Mouse (Mus musculus): ENCODE results near the gene Clint1. TPM values are rescaled to one million over a fixed set of nuclear protein-coding genes. Genes with fewer than 3 reads are reported as not detected.

Gene Clint1
- polyA plus RNA-seq, 1 experiment from 2014 or later: 37.3 TPM

- H3K36me3 ChIP-seq (replicated peaks; ENCODE audit: insufficient read depth, low read length): peaks cover 28% of the 10 kb centered on the region
- 17% methylated on average over 7 of the region's 7 CpGs for WGBS (ENCODE audit: insufficient replicate concordance)
- H3K4me1 ChIP-seq (ENCODE audit: insufficient read depth): peaks cover 57% of the 10 kb centered on the region
- H3K4me2 ChIP-seq (ENCODE audit: low read depth, low read length): peak overlapping the region; percentile 76
- H3K4me3 ChIP-seq (ENCODE audit: low read depth, low read length): peak overlapping the region; percentile 96
- no peaks in the 10 kb centered on the region for H3K9me3 ChIP-seq (ENCODE audit: low read length)
- no peaks in the 10 kb centered on the region for H3K27me3 ChIP-seq (ENCODE audit: insufficient read depth, low read length)
- TF ChIP-seq EP300 (IDR thresholded peaks at IDR 0.05; ENCODE audit: low read depth) (peak; percentile 67; the same call in 1 of the 2 replicates), CTCF (IDR thresholded peaks at IDR 0.05; ENCODE audit: low read depth) (0 out of 2 replicates have a peak, but pooled peaks have one; percentile 11)
- H3K27ac ChIP-seq (ENCODE audit: low read depth): peak overlapping the region; percentile 89
- DNase-seq (peak; percentile 28), ATAC-seq (peak; percentile 18)
- H3K9ac ChIP-seq (replicated peaks): peak overlapping the region; percentile 56
Measured at GRCm38 (mm10) chr11:45855407-45856148, 3.7 kb downstream of the Clint1 start.

- H3K27me3 ChIP-seq (ENCODE audit: insufficient read depth, low read length): no peaks in the 10 kb centered on the region
- ATAC-seq (no peak), DNase-seq (no peak)
- H3K4me1 ChIP-seq (ENCODE audit: insufficient read depth): peaks cover 57% of the 10 kb centered on the region
- WGBS (ENCODE audit: insufficient replicate concordance): 33% methylated on average over 6 of the region's 6 CpGs
- peak overlapping the region; percentile 56 for H3K9ac ChIP-seq (replicated peaks)
- no peak for TF ChIP-seq CTCF (IDR thresholded peaks at IDR 0.05; ENCODE audit: low read depth)
- TF ChIP-seq EP300 (IDR thresholded peaks at IDR 0.05; ENCODE audit: low read depth): peak; percentile 81
- H3K27ac ChIP-seq (ENCODE audit: low read depth): peak overlapping the region; percentile 89
- peak overlapping the region; percentile 96 for H3K4me3 ChIP-seq (ENCODE audit: low read depth, low read length)
- peak overlapping the region; percentile 76 for H3K4me2 ChIP-seq (ENCODE audit: low read depth, low read length)
- H3K9me3 ChIP-seq (ENCODE audit: low read length): no peaks in the 10 kb centered on the region
- peaks cover 33% of the 10 kb centered on the region for H3K36me3 ChIP-seq (replicated peaks; ENCODE audit: insufficient read depth, low read length)
Measured at GRCm38 (mm10) chr11:45856149-45856516, 4.3 kb downstream of the Clint1 start.

GRCm38 (mm10) chr11:45861334-45861733 lies 9.5 kb downstream of the Clint1 start:
- Histone ChIP-seq H3K36me3 (replicated peaks; ENCODE audit: insufficient read depth, low read length) (peaks cover 30% of the 10 kb centered on the region), H3K27ac (ENCODE audit: low read depth) (no peak overlapping the region)

GRCm38 (mm10) chr11:45864409-45864808 lies 12.6 kb downstream of the Clint1 start:
- DNase-seq: no peak
- Histone ChIP-seq H3K27me3 (ENCODE audit: insufficient read depth, low read length) (no peaks in the 10 kb centered on the region), H3K4me2 (ENCODE audit: low read depth, low read length) (no peak overlapping the region), H3K4me3 (ENCODE audit: low read depth, low read length) (no peak overlapping the region), H3K9me3 (ENCODE audit: low read length) (no peaks in the 10 kb centered on the region), H3K4me1 (ENCODE audit: insufficient read depth) (peaks cover 38% of the 10 kb centered on the region), H3K27ac (ENCODE audit: low read depth) (peak overlapping the region; percentile 5; the same call in 1 of the 2 replicates), H3K36me3 (replicated peaks; ENCODE audit: insufficient read depth, low read length) (peaks cover 23% of the 10 kb centered on the region; the same call in 1 of the 2 replicates), H3K9ac (replicated peaks) (no peak overlapping the region)
- no peak for TF ChIP-seq CTCF (IDR thresholded peaks at IDR 0.05; ENCODE audit: low read depth)
- no peak for TF ChIP-seq EP300 (IDR thresholded peaks at IDR 0.05; ENCODE audit: low read depth)
- ATAC-seq: no peak
- WGBS (ENCODE audit: insufficient replicate concordance): 50% methylated on average over 3 of the region's 3 CpGs

More at GRCm38 (mm10) chr11:45861334-45861733, 9.5 kb downstream of the Clint1 start:
- 49% methylated on average over 7 of the region's 7 CpGs for WGBS (ENCODE audit: insufficient replicate concordance)
- Histone ChIP-seq H3K9me3 (ENCODE audit: low read length) (no peaks in the 10 kb centered on the region), H3K27me3 (ENCODE audit: insufficient read depth, low read length) (no peaks in the 10 kb centered on the region), H3K4me1 (ENCODE audit: insufficient read depth) (peaks cover 44% of the 10 kb centered on the region), H3K4me2 (ENCODE audit: low read depth, low read length) (no peak overlapping the region), H3K9ac (replicated peaks) (no peak overlapping the region), H3K4me3 (ENCODE audit: low read depth, low read length) (no peak overlapping the region)
- DNase-seq (no peak), ATAC-seq (0 out of 2 replicates have a peak, but pooled peaks have one; percentile 18)
- TF ChIP-seq CTCF (IDR thresholded peaks at IDR 0.05; ENCODE audit: low read depth) (no peak), EP300 (IDR thresholded peaks at IDR 0.05; ENCODE audit: low read depth) (no peak)

GRCm38 (mm10) chr11:45865861-45866260 lies 14.0 kb downstream of the Clint1 start:
- ATAC-seq (peak; percentile 64), DNase-seq (no peak)
- peaks cover 18% of the 10 kb centered on the region; the same call in 1 of the 2 replicates for H3K36me3 ChIP-seq (replicated peaks; ENCODE audit: insufficient read depth, low read length)
- H3K27ac ChIP-seq (ENCODE audit: low read depth): peak overlapping the region; percentile 30; the same call in 1 of the 2 replicates
- no peaks in the 10 kb centered on the region for H3K27me3 ChIP-seq (ENCODE audit: insufficient read depth, low read length)
- H3K9ac ChIP-seq (replicated peaks): no peak overlapping the region
- peak overlapping the region; percentile 40 for H3K4me2 ChIP-seq (ENCODE audit: low read depth, low read length)
- peaks cover 41% of the 10 kb centered on the region for H3K4me1 ChIP-seq (ENCODE audit: insufficient read depth)
- no peak overlapping the region for H3K4me3 ChIP-seq (ENCODE audit: low read depth, low read length)
- TF ChIP-seq CTCF (IDR thresholded peaks at IDR 0.05; ENCODE audit: low read depth) (no peak), EP300 (IDR thresholded peaks at IDR 0.05; ENCODE audit: low read depth) (0 out of 2 replicates have a peak, but pooled peaks have one; percentile 19)
- no peaks in the 10 kb centered on the region for H3K9me3 ChIP-seq (ENCODE audit: low read length)
- WGBS (ENCODE audit: insufficient replicate concordance): 59% methylated on average over 2 of the region's 2 CpGs

GRCm38 (mm10) chr11:45866534-45866933 lies 14.7 kb downstream of the Clint1 start:
- Histone ChIP-seq H3K4me1 (ENCODE audit: insufficient read depth) (peaks cover 47% of the 10 kb centered on the region), H3K4me3 (ENCODE audit: low read depth, low read length) (no peak overlapping the region), H3K9me3 (ENCODE audit: low read length) (no peaks in the 10 kb centered on the region), H3K36me3 (replicated peaks; ENCODE audit: insufficient read depth, low read length) (peaks cover 17% of the 10 kb centered on the region; the same call in 1 of the 2 replicates), H3K27me3 (ENCODE audit: insufficient read depth, low read length) (no peaks in the 10 kb centered on the region), H3K4me2 (ENCODE audit: low read depth, low read length) (peak overlapping the region; percentile 40), H3K9ac (replicated peaks) (no peak overlapping the region), H3K27ac (ENCODE audit: low read depth) (peak overlapping the region; percentile 30; the same call in 1 of the 2 replicates)
- no peak for DNase-seq
- ATAC-seq: no peak
- TF ChIP-seq CTCF (IDR thresholded peaks at IDR 0.05; ENCODE audit: low read depth): no peak
- no peak for TF ChIP-seq EP300 (IDR thresholded peaks at IDR 0.05; ENCODE audit: low read depth)
- 85% methylated on average over 4 of the region's 4 CpGs for WGBS (ENCODE audit: insufficient replicate concordance)
